Mouse (Mus musculus) gastrocnemius, postnatal 36 days (tissue): Measurements from ENCODE around the gene Hmox1. TPM values are rescaled to one million over a fixed set of nuclear protein-coding genes. Genes with fewer than 3 reads are reported as not detected.

Source experiments
- total RNA-seq, 2 experiments: library from RNA; stranded (reverse); gene quantifications; 2 replicates each; pipeline ENCODE4 v1.2.3; 2021

Hmox1 gene
- total RNA-seq, 2 experiments from 2014 or later: 6.8 to 8.2 TPM

Other genes with a start within 250 kb of the Hmox1 start
- not detected for gene Isx, start 220.4 kb upstream of the Hmox1 start, total RNA-seq
- gene Hmgxb4, start 100.3 kb upstream of the Hmox1 start, total RNA-seq: 1 to 10 TPM; 7.0 to 7.4 TPM
- 10 to 100 TPM; 42.1 to 50.5 TPM for gene Tom1, start 59.9 kb upstream of the Hmox1 start, total RNA-seq
- 1 to 10 TPM; 1.7 TPM for gene Mcm5, start 15.9 kb downstream of the Hmox1 start, total RNA-seq
- gene Rasd2, start 120.3 kb downstream of the Hmox1 start, total RNA-seq: 1 to 10 TPM; 4.4 to 5.3 TPM